Mouse (Mus musculus): Measurements from ENCODE around the gene Actc1. TPM values are rescaled to one million over a fixed set of nuclear protein-coding genes. Genes with fewer than 3 reads are reported as not detected.

Actc1 gene
- polyA plus RNA-seq (2012), result not detected in 2 replicates

GRCm38 (mm10) chr2:114052696-114053598, at the start of gene Actc1:
Actc1 (minus strand) TSS chr2:114053548.
- TF ChIP-seq GATA1 (IDR thresholded peaks at IDR 0.05; ENCODE audit: low read length), result no peak

GRCm38 (mm10) chr2:114102471-114102870, 49.1 kb upstream of the Actc1 start:
- no peak for TF ChIP-seq GATA1 (IDR thresholded peaks at IDR 0.05; ENCODE audit: low read length)

GRCm38 (mm10) chr2:114100834-114101233, 47.5 kb upstream of the Actc1 start:
- no peak for TF ChIP-seq GATA1 (IDR thresholded peaks at IDR 0.05; ENCODE audit: low read length)

GRCm38 (mm10) chr2:114099816-114100215, 46.5 kb upstream of the Actc1 start:
- TF ChIP-seq GATA1 (IDR thresholded peaks at IDR 0.05; ENCODE audit: low read length), result no peak

- no peak for TF ChIP-seq GATA1 (IDR thresholded peaks at IDR 0.05; ENCODE audit: low read length)
These were observed 45.8 kb upstream of the Actc1 start for GRCm38 (mm10) chr2:114099109-114099508.

GRCm38 (mm10) chr2:114097627-114098026, 44.3 kb upstream of the Actc1 start:
- TF ChIP-seq GATA1 (IDR thresholded peaks at IDR 0.05; ENCODE audit: low read length), result no peak

GRCm38 (mm10) chr2:114096570-114096969, 43.2 kb upstream of the Actc1 start:
- no peak for TF ChIP-seq GATA1 (IDR thresholded peaks at IDR 0.05; ENCODE audit: low read length)

GRCm38 (mm10) chr2:114095348-114095747, 42.0 kb upstream of the Actc1 start:
- TF ChIP-seq GATA1 (IDR thresholded peaks at IDR 0.05; ENCODE audit: low read length), result no peak

GRCm38 (mm10) chr2:114094696-114095095, 41.3 kb upstream of the Actc1 start:
- TF ChIP-seq GATA1 (IDR thresholded peaks at IDR 0.05; ENCODE audit: low read length), result no peak

- TF ChIP-seq GATA1 (IDR thresholded peaks at IDR 0.05; ENCODE audit: low read length), result no peak
These were observed 40.2 kb upstream of the Actc1 start for GRCm38 (mm10) chr2:114093577-114093976.

GRCm38 (mm10) chr2:114089862-114090261, 36.5 kb upstream of the Actc1 start:
- TF ChIP-seq GATA1 (IDR thresholded peaks at IDR 0.05; ENCODE audit: low read length), result no peak

GRCm38 (mm10) chr2:114087271-114087670, 33.9 kb upstream of the Actc1 start:
- no peak for TF ChIP-seq GATA1 (IDR thresholded peaks at IDR 0.05; ENCODE audit: low read length)

- TF ChIP-seq GATA1 (IDR thresholded peaks at IDR 0.05; ENCODE audit: low read length), result no peak
These were observed 18.5 kb upstream of the Actc1 start for GRCm38 (mm10) chr2:114071876-114072275.

GRCm38 (mm10) chr2:114066226-114066625, 12.9 kb upstream of the Actc1 start:
- TF ChIP-seq GATA1 (IDR thresholded peaks at IDR 0.05; ENCODE audit: low read length), result no peak

- TF ChIP-seq GATA1 (IDR thresholded peaks at IDR 0.05; ENCODE audit: low read length), result no peak
These were observed 10.7 kb upstream of the Actc1 start for GRCm38 (mm10) chr2:114064004-114064403.

- no peak for TF ChIP-seq GATA1 (IDR thresholded peaks at IDR 0.05; ENCODE audit: low read length)
These were observed 6.8 kb upstream of the Actc1 start for GRCm38 (mm10) chr2:114060071-114060591.

GRCm38 (mm10) chr2:114059608-114060007, 6.3 kb upstream of the Actc1 start:
- no peak for TF ChIP-seq GATA1 (IDR thresholded peaks at IDR 0.05; ENCODE audit: low read length)
